Mouse (Mus musculus) liver, adult 2 months (tissue): ENCODE data around the gene Set.

ENCODE experiments used
- CTCF ChIP-seq: fragments of 200-500 bp; IDR thresholded peaks from 2 replicates; pipeline ENCODE4 v1.5.1; 2011; ENCODE audit warnings: low read depth, low read length, control low read depth
- POLR2A ChIP-seq: fragments of 200-500 bp; IDR thresholded peaks from 2 replicates; pipeline ENCODE4 v1.6.1; 2011; ENCODE audit warnings: low read length, control low read depth; ENCODE audit not compliant: insufficient read depth; ENCODE audit errors: extremely low read depth

- TF ChIP-seq CTCF: no peak
- TF ChIP-seq POLR2A: no peak
These were observed at the start of gene Set for GRCm38 (mm10) chr2:30057223-30057904.
